Mouse (Mus musculus) adrenal gland, adult 2 months (tissue): ENCODE data around the gene Zc3h8. TPM values are rescaled to one million over a fixed set of nuclear protein-coding genes. Genes with fewer than 3 reads are reported as not detected.

Experiments used
- DNase-seq: peaks from one replicate; pipeline ENCODE4 v3.0.0; 2021
- microRNA-seq, 2 experiments: library from miRNA; unstranded; fragments of <30 nt; microRNA quantifications; one replicate each; pipeline ENCODE4 v1.2.0; 2021
- polyA plus RNA-seq: library from polyadenylated mRNA; depleted of rRNA; stranded (reverse); fragments of >200 nt; gene quantifications from 2 replicates; pipeline ENCODE4 v1.2.3, GENCODE M21; 2012; rRNA removed
- total RNA-seq, 2 experiments: library from RNA; stranded (reverse); gene quantifications; 2 replicates each; pipeline ENCODE4 v1.2.3; 2021

Gene Zc3h8
- total and polyA plus RNA-seq, 3 experiments, result 0.49 to 3.7 (median 2.9) TPM

- no peak for DNase-seq
Observed at GRCm38 (mm10) chr2:128890661-128891335, 53.1 kb downstream of the Zc3h8 start.

GRCm38 (mm10) chr2:128887866-128888550 is 55.9 kb downstream of the Zc3h8 start:
- no peak for DNase-seq

GRCm38 (mm10) chr2:128885225-128885811 is 58.6 kb downstream of the Zc3h8 start:
- DNase-seq, result no peak

GRCm38 (mm10) chr2:128881236-128881635 is 62.6 kb downstream of the Zc3h8 start:
- DNase-seq, result no peak

Small RNA genes within 50 kb of the gene (microRNA-seq; reads per million reads assigned to microRNA genes)
- gene Gm22859, result 0 reads per million in 2 experiments

Other genes with a start within 250 kb of the Zc3h8 start
- 10 to 100 TPM in 1 of 2 experiments, 1 to 10 TPM in 1; 9.6 to 12.5 TPM for gene Mertk, start 245.1 kb downstream of the Zc3h8 start, total RNA-seq
- 2.2 and 2.9 TPM in 2 replicates for gene Mertk, start 245.1 kb downstream of the Zc3h8 start, polyA plus RNA-seq
- 10 to 100 TPM; 31.6 to 34.4 TPM for gene Tmem87b, start 126.0 kb downstream of the Zc3h8 start, total RNA-seq
- gene Tmem87b, start 126.0 kb downstream of the Zc3h8 start, polyA plus RNA-seq, result 10.8 and 14.0 TPM in 2 replicates
- gene Fbln7, start 81.1 kb downstream of the Zc3h8 start, total RNA-seq, result 1 to 10 TPM; 4.6 to 7.2 TPM
- gene Fbln7, start 81.1 kb downstream of the Zc3h8 start, polyA plus RNA-seq, result 5.3 and 6.6 TPM in 2 replicates
- 1 to 10 TPM; 3.1 to 7.1 TPM for gene Zc3h6, start 23.3 kb upstream of the Zc3h8 start, total RNA-seq
- gene Zc3h6, start 23.3 kb upstream of the Zc3h8 start, polyA plus RNA-seq, result 1.4 and 1.5 TPM in 2 replicates
- 1 to 10 TPM; 4.0 to 6.7 TPM for gene Gm10762, start 23.6 kb upstream of the Zc3h8 start, total RNA-seq
- 5.1 and 6.8 TPM in 2 replicates for gene Gm10762, start 23.6 kb upstream of the Zc3h8 start, polyA plus RNA-seq
- gene Vinac1, start 104.1 kb upstream of the Zc3h8 start, total RNA-seq, result under 1 TPM; 0.07 to 0.12 TPM
- gene Vinac1, start 104.1 kb upstream of the Zc3h8 start, polyA plus RNA-seq, result 0.16 and 0.28 TPM in 2 replicates
- gene Ttl, start 121.9 kb upstream of the Zc3h8 start, total RNA-seq, result 10 to 100 TPM in 1 of 2 experiments, 1 to 10 TPM in 1; 7.5 to 13.4 TPM
- gene Ttl, start 121.9 kb upstream of the Zc3h8 start, polyA plus RNA-seq, result 4.7 and 5.6 TPM in 2 replicates
- gene Polr1b, start 156.9 kb upstream of the Zc3h8 start, total RNA-seq, result 10 to 100 TPM; 15.1 to 19.0 TPM
- 15.9 and 16.7 TPM in 2 replicates for gene Polr1b, start 156.9 kb upstream of the Zc3h8 start, polyA plus RNA-seq
- gene Chchd5, start 185.6 kb upstream of the Zc3h8 start, total RNA-seq, result 10 to 100 TPM; 22.5 to 27.3 TPM
- gene Chchd5, start 185.6 kb upstream of the Zc3h8 start, polyA plus RNA-seq, result 84.8 and 107 TPM in 2 replicates